Mouse (Mus musculus): ENCODE measurements at regions not wholly inside any gene's neighbourhood (a gene's known extent, or its start where the extent isn't known, plus 50 kb on each side); places are given as distances from the start of the nearest gene placed in this dataset.

- no peak for TF ChIP-seq CTCF (IDR thresholded peaks at IDR 0.05; ENCODE audit: low read depth)
- no peak for TF ChIP-seq EP300 (IDR thresholded peaks at IDR 0.05; ENCODE audit: low read depth)
Measured at GRCm38 (mm10) chr7:64060582-64060981, 93.1 kb upstream of the Trpm1 start.

Data from liver, postnatal 0 days (tissue).